Mouse (Mus musculus) CH12.LX (cell line): ENCODE measurements around the gene Smg7. TPM values are rescaled to one million over a fixed set of nuclear protein-coding genes. Genes with fewer than 3 reads are reported as not detected.

ENCODE experiments used
- DNase-seq: peaks from one replicate; pipeline ENCODE4 v3.0.0-alpha.2; 2013; ENCODE audit errors: extremely low read depth
- H3K27ac ChIP-seq: 2 replicates; pipeline ENCODE4 v1.5.1; 2012; ENCODE audit warnings: low read depth, mild to moderate bottlenecking, control low read depth, moderate library complexity; ENCODE audit not compliant: insufficient read depth
- H3K27me3 ChIP-seq: replicated peaks from 2 replicates; pipeline ENCODE3; 2012; ENCODE audit warnings: inconsistent platforms
- H3K36me3 ChIP-seq, 2 experiments: replicated peaks in 1 of 2; 2 replicates each; pipeline versions ENCODE3 to v1.6.1; 2012; ENCODE audit warnings: inconsistent platforms in 1 of 2, low read length in 1 of 2, mild to moderate bottlenecking in 1 of 2, mixed read lengths in 1 of 2, moderate library complexity in 1 of 2; ENCODE audit not compliant: control insufficient read depth in 1 of 2, insufficient read depth in 1 of 2
- H3K4me1 ChIP-seq, 2 experiments: 2 replicates each; pipeline ENCODE4 v1.6.1; 2012; ENCODE audit warnings: inconsistent platforms in 1 of 2, moderate library complexity in 1 of 2; ENCODE audit not compliant: insufficient read depth in 2 of 2, control insufficient read depth in 1 of 2
- H3K4me2 ChIP-seq: 2 replicates; pipeline ENCODE4 v1.6.1; 2012; ENCODE audit warnings: low read depth, mild to moderate bottlenecking, control low read depth; ENCODE audit not compliant: poor library complexity, insufficient read depth, severe bottlenecking
- H3K4me3 ChIP-seq, 3 experiments: fragments of 150-350 bp in 1 of 3; sonication (generic) in 1 of 3; replicated peaks in 1 of 3; 2 replicates each; pipeline versions ENCODE3 to v1.5.1; 2011 to 2012; ENCODE audit warnings: low read depth in 2 of 3, low read length in 2 of 3, mild to moderate bottlenecking in 2 of 3, moderate library complexity in 2 of 3, control low read depth in 1 of 3, improper control_type of control experiment in 1 of 3, inconsistent platforms in 1 of 3, mixed read lengths in 1 of 3; ENCODE audit not compliant: poor library complexity in 1 of 3
- H3K79me2 ChIP-seq: replicated peaks from 2 replicates; pipeline ENCODE4 v1.6.1; 2012; ENCODE audit warnings: mild to moderate bottlenecking, moderate library complexity; ENCODE audit not compliant: control insufficient read depth, poor library complexity, insufficient read depth, severe bottlenecking; ENCODE audit errors: extremely low read depth
- H3K9ac ChIP-seq: 2 replicates; pipeline ENCODE4 v1.6.1; 2012; ENCODE audit warnings: low read depth, mild to moderate bottlenecking, control low read depth, moderate library complexity; ENCODE audit not compliant: insufficient read depth
- H3K9me3 ChIP-seq: replicated peaks from 2 replicates; pipeline ENCODE3; 2012; ENCODE audit warnings: low read length, inconsistent platforms, mixed read lengths
- CHD1 ChIP-seq: IDR thresholded peaks from 2 replicates; pipeline ENCODE4 v1.6.1; 2012; ENCODE audit warnings: low read depth, low read length, improper control_type of control experiment, inconsistent platforms
- CHD2 ChIP-seq: IDR thresholded peaks from 2 replicates; pipeline ENCODE4 v1.6.1; 2011; ENCODE audit warnings: low read length, improper control_type of control experiment
- CTCF ChIP-seq, 2 experiments: IDR thresholded peaks in 1 of 2; conservative IDR thresholded peaks in 1 of 2; 2 replicates each; pipeline ENCODE4 v1.5.1; 2011 to 2012; ENCODE audit warnings: low read depth in 2 of 2, low read length in 2 of 2, improper control_type of control experiment in 1 of 2, inconsistent platforms in 1 of 2, mild to moderate bottlenecking in 1 of 2, moderate library complexity in 1 of 2
- EP300 ChIP-seq: IDR thresholded peaks from 2 replicates; pipeline ENCODE4 v1.6.1; 2011; ENCODE audit warnings: low read length, improper control_type of control experiment
- HCFC1 ChIP-seq: IDR thresholded peaks from 2 replicates; pipeline ENCODE4 v1.6.1; 2012; ENCODE audit warnings: low read depth, mild to moderate bottlenecking, inconsistent platforms, low read length, improper control_type of control experiment
- IRF4 ChIP-seq: IDR thresholded peaks from 2 replicates; pipeline ENCODE4 v1.6.1; 2014; ENCODE audit warnings: low read depth, mild to moderate bottlenecking, inconsistent platforms, low read length, improper control_type of control experiment
- MAX ChIP-seq: IDR thresholded peaks from 2 replicates; pipeline ENCODE4 v1.6.1; 2011; ENCODE audit warnings: low read length, improper control_type of control experiment
- MAZ ChIP-seq: IDR thresholded peaks from 2 replicates; pipeline ENCODE4 v1.6.1; 2012; ENCODE audit warnings: low read depth, mild to moderate bottlenecking, inconsistent platforms, low read length, improper control_type of control experiment, moderate library complexity
- MXI1 ChIP-seq: IDR thresholded peaks from 2 replicates; pipeline ENCODE4 v1.6.1; 2011; ENCODE audit warnings: mild to moderate bottlenecking, low read depth, low read length, improper control_type of control experiment
- NELFE ChIP-seq: IDR thresholded peaks from 2 replicates; pipeline ENCODE4 v1.6.1; 2011; ENCODE audit warnings: low read depth, low read length, improper control_type of control experiment
- NRF1 ChIP-seq: IDR thresholded peaks from 2 replicates; pipeline ENCODE4 v1.6.1; 2014; ENCODE audit warnings: low read depth, mild to moderate bottlenecking, inconsistent platforms, low read length, improper control_type of control experiment, moderate library complexity
- PAX5 ChIP-seq: IDR thresholded peaks from 2 replicates; pipeline ENCODE4 v1.6.1; 2012; ENCODE audit warnings: low read length, inconsistent platforms, mixed read lengths
- POLR2AphosphoS2 ChIP-seq: IDR thresholded peaks from 2 replicates; pipeline ENCODE4 v1.6.1; 2011; ENCODE audit warnings: low read depth, low read length, improper control_type of control experiment
- RAD21 ChIP-seq: IDR thresholded peaks from 2 replicates; pipeline ENCODE4 v1.6.1; 2011; ENCODE audit warnings: low read depth, mild to moderate bottlenecking, low read length, improper control_type of control experiment, moderate library complexity
- RCOR1 ChIP-seq: conservative IDR thresholded peaks from 2 replicates; pipeline ENCODE4 v1.6.1; 2012; ENCODE audit warnings: low read depth, mild to moderate bottlenecking, inconsistent platforms, low read length, improper control_type of control experiment
- SMC3 ChIP-seq: IDR thresholded peaks from 2 replicates; pipeline ENCODE4 v1.6.1; 2011; ENCODE audit warnings: low read depth, low read length, improper control_type of control experiment
- TBP ChIP-seq: conservative IDR thresholded peaks from 2 replicates; pipeline ENCODE4 v1.6.1; 2011; ENCODE audit warnings: low read depth, low read length, improper control_type of control experiment
- TCF12 ChIP-seq: IDR thresholded peaks from 2 replicates; pipeline ENCODE4 v1.6.1; 2014; ENCODE audit warnings: low read depth, mild to moderate bottlenecking, inconsistent platforms, low read length, improper control_type of control experiment
- USF1 ChIP-seq: IDR thresholded peaks from 2 replicates; pipeline ENCODE4 v1.6.1; 2014; ENCODE audit warnings: low read depth, mild to moderate bottlenecking, inconsistent platforms, low read length, improper control_type of control experiment
- USF2 ChIP-seq: conservative IDR thresholded peaks from 2 replicates; pipeline ENCODE4 v1.6.1; 2011; ENCODE audit warnings: low read depth, low read length, improper control_type of control experiment
- ZKSCAN1 ChIP-seq: IDR thresholded peaks from 2 replicates; pipeline ENCODE4 v1.6.1; 2012; ENCODE audit warnings: low read depth, inconsistent platforms, low read length, improper control_type of control experiment, borderline replicate concordance
- ZMIZ1 ChIP-seq: IDR thresholded peaks from 2 replicates; pipeline ENCODE4 v1.6.1; 2012; ENCODE audit warnings: low read depth, mild to moderate bottlenecking, inconsistent platforms, low read length, improper control_type of control experiment
- ZNF384 ChIP-seq: IDR thresholded peaks from 2 replicates; pipeline ENCODE4 v1.6.1; 2012; ENCODE audit warnings: low read depth, low read length, improper control_type of control experiment, inconsistent platforms
- dilution Hi-C: fragments of 300-500 bp; cut with MboI; formaldehyde crosslinking; loops from 2 replicates; pipeline ENCODE4 v1.14.3; 2020; ENCODE audit warnings: low sequenced_read_pairs; ENCODE audit not compliant: extremely low pct_unique_long_range_greater_than_20kb, extremely low pct_ligation_motif_present
- in situ Hi-C: fragments of 300-500 bp; cut with MboI; formaldehyde crosslinking; loops from 3 replicates; pipeline ENCODE4 v1.14.3; 2019; ENCODE audit warnings: low sequenced_read_pairs, low pct_ligation_motif_present, low pct_unique_long_range_greater_than_20kb, mixed read lengths
- polyA plus RNA-seq: library from polyadenylated mRNA; unstranded; fragments of >175 nt; gene quantifications from 2 replicates; pipeline ENCODE4 v1.2.1, GENCODE M21; 2012; ENCODE audit warnings: low read depth; ENCODE audit not compliant: insufficient read length
- total RNA-seq, 2 experiments: library from RNA; depleted of rRNA; stranded (reverse); fragments of 300-350 nt in 1 of 2; fragments of >200 nt in 1 of 2; gene quantifications; 2 replicates each; pipeline ENCODE4 v1.2.3; 2012 to 2014

Smg7 gene
- total and polyA plus RNA-seq, 3 experiments: 23.4 to 55.2 (median 27.0) TPM

- TF ChIP-seq CTCF (conservative IDR thresholded peaks at IDR 0.05 in 1 of 2, IDR thresholded peaks at IDR 0.05 in 1 of 2; ENCODE audit: low read depth in 2 of 2, low read length in 2 of 2) (no peak), ZMIZ1 (no peak), ZKSCAN1 (no peak), IRF4 (peak; percentile 71; the same call in 1 of the 2 replicates), CHD2 (no peak)
These were observed 104.3 kb downstream of the Smg7 start (continued) for GRCm38 (mm10) chr1:152798125-152798524.

GRCm38 (mm10) chr1:152796683-152797263 lies 105.7 kb downstream of the Smg7 start:
- Histone ChIP-seq H3K27ac (no peak overlapping the region), H3K4me1 (peaks cover 8 to 38% of the 10 kb centered on the region in 2 experiments; a peak in 3 of 4 replicates), H3K4me2 (no peak overlapping the region), H3K4me3 (no peak overlapping the region), H3K27me3 (no peaks in the 10 kb centered on the region), H3K36me3 (no peaks in the 10 kb centered on the region), H3K79me2 (no peaks in the 10 kb centered on the region), H3K9me3 (no peaks in the 10 kb centered on the region), H3K9ac (no peak overlapping the region)
- DNase-seq: no peak
- in situ Hi-C loops: loop anchor here (10.0 to 25.0 kb wide), 2 partner anchors 108 to 591 kb away; partner anchors contain the start of gene Smg7
- dilution Hi-C loops: no loop called here
- no peak for TF ChIP-seq RAD21
- no peak for TF ChIP-seq ZKSCAN1
- TF ChIP-seq USF2: no peak
- no peak for TF ChIP-seq USF1
- no peak for TF ChIP-seq TCF12
- no peak for TF ChIP-seq NELFE
- no peak for TF ChIP-seq TBP
- TF ChIP-seq CHD1: no peak
- no peak for TF ChIP-seq PAX5
- TF ChIP-seq HCFC1: no peak
- no peak for TF ChIP-seq EP300

- Histone ChIP-seq H3K4me1 (peaks cover 8 to 38% of the 10 kb centered on the region in 2 experiments; a peak in 3 of 4 replicates), H3K79me2 (no peaks in the 10 kb centered on the region), H3K27ac (no peak overlapping the region), H3K36me3 (no peaks in the 10 kb centered on the region), H3K9ac (no peak overlapping the region), H3K9me3 (no peaks in the 10 kb centered on the region), H3K4me3 (no peak overlapping the region), H3K4me2 (no peak overlapping the region), H3K27me3 (no peaks in the 10 kb centered on the region)
- in situ Hi-C loops: loop anchor here (10.0 to 25.0 kb wide), 2 partner anchors 109 to 592 kb away; partner anchors contain the start of gene Smg7
- TF ChIP-seq SMC3: no peak
- no peak for TF ChIP-seq EP300
- no peak for TF ChIP-seq RCOR1
- no peak for TF ChIP-seq PAX5
- no peak for TF ChIP-seq CHD1
- no peak for TF ChIP-seq ZMIZ1
- TF ChIP-seq USF2: no peak
- TF ChIP-seq NRF1: no peak
- no peak for TF ChIP-seq ZKSCAN1
- no peak for TF ChIP-seq TBP
- no peak for TF ChIP-seq MAX
- no peak for TF ChIP-seq CHD2
- no peak for TF ChIP-seq ZNF384
- TF ChIP-seq MXI1: no peak
- no peak for TF ChIP-seq TCF12
- no peak for TF ChIP-seq POLR2AphosphoS2
- TF ChIP-seq CTCF (conservative IDR thresholded peaks at IDR 0.05 in 1 of 2, IDR thresholded peaks at IDR 0.05 in 1 of 2; ENCODE audit: low read depth in 2 of 2, low read length in 2 of 2): no peak
- TF ChIP-seq RAD21: no peak
- no peak for TF ChIP-seq HCFC1
- TF ChIP-seq MAZ: no peak
- DNase-seq: no peak
- dilution Hi-C loops: no loop called here
These were observed 106.7 kb downstream of the Smg7 start for GRCm38 (mm10) chr1:152795688-152796255.
